Mouse (Mus musculus) heart, adult 2 months (tissue): ENCODE measurements around the gene Afap1l2. TPM values are rescaled to one million over a fixed set of nuclear protein-coding genes. Genes with fewer than 3 reads are reported as not detected.

Experiments
- DNase-seq, 2 experiments: peaks; one replicate each; pipeline ENCODE4 v3.0.0; 2021
- H3K27ac ChIP-seq: fragments of 200-600 bp; 2 replicates; pipeline ENCODE4 v1.8.1; 2022
- H3K27me3 ChIP-seq: fragments of 200-500 bp; 2 replicates; pipeline ENCODE4 v1.6.1; 2012; ENCODE audit warnings: mild to moderate bottlenecking, low read length, inconsistent platforms, mixed read lengths; ENCODE audit not compliant: control insufficient read depth, insufficient read depth
- H3K36me3 ChIP-seq: fragments of 200-500 bp; 2 replicates; pipeline ENCODE4 v1.6.1; 2012; ENCODE audit warnings: low read length, inconsistent platforms; ENCODE audit not compliant: control insufficient read depth, insufficient read depth
- H3K4me1 ChIP-seq: fragments of 200-500 bp; 2 replicates; pipeline ENCODE4 v1.6.1; 2011; ENCODE audit warnings: low read length; ENCODE audit not compliant: control insufficient read depth, insufficient read depth
- H3K4me3 ChIP-seq: fragments of 200-600 bp; 2 replicates; pipeline ENCODE4 v1.8.1; 2022
- H3K79me2 ChIP-seq: fragments of 200-500 bp; replicated peaks from 2 replicates; pipeline ENCODE4 v1.6.1; 2012; ENCODE audit warnings: mild to moderate bottlenecking, inconsistent platforms, low read length, moderate library complexity, mixed read lengths; ENCODE audit not compliant: control insufficient read depth, insufficient read depth
- H3K9ac ChIP-seq: fragments of 200-500 bp; 2 replicates; pipeline ENCODE4 v1.6.1; 2012; ENCODE audit warnings: low read depth, mild to moderate bottlenecking, control low read depth, inconsistent platforms, low read length, mixed read lengths
- CTCF ChIP-seq: fragments of 200-600 bp; IDR thresholded peaks from 2 replicates; pipeline ENCODE4 v1.8.1; 2022; ENCODE audit warnings: antibody characterized with exemption, mild to moderate bottlenecking, moderate library complexity
- EP300 ChIP-seq: fragments of 200-500 bp; IDR thresholded peaks from 2 replicates; pipeline ENCODE4 v1.6.1; 2011; ENCODE audit warnings: low read depth, low read length, control low read depth; ENCODE audit not compliant: insufficient read depth
- POLR2A ChIP-seq: fragments of 200-500 bp; IDR thresholded peaks from 2 replicates; pipeline ENCODE4 v1.6.1; 2011; ENCODE audit warnings: mild to moderate bottlenecking, low read depth, low read length, control low read depth; ENCODE audit not compliant: insufficient read depth
- WGBS: fragments of 180-500 bp; shearing (Covaris S2); methylation state at CpG from one replicate; pipeline ENCODE4 v1.1.7; 2018; 5-methylcytosine and 5-hydroxymethylcytosine counted together
- intact Hi-C: fragments of 180-260 bp; cut with DNase I; formaldehyde crosslinking; loops from one replicate; pipeline ENCODE4 v1.15.1; 2025
- polyA plus RNA-seq: library from polyadenylated mRNA; depleted of rRNA; stranded (reverse); fragments of >200 nt; gene quantifications from 2 replicates; pipeline ENCODE4 v1.2.3, GENCODE M21; 2012
- total RNA-seq, 2 experiments: library from RNA; stranded (reverse); gene quantifications; 2 replicates each; pipeline ENCODE4 v1.2.3; 2021

Afap1l2 gene
- total and polyA plus RNA-seq, 3 experiments: 1.8 to 3.6 (median 3.6) TPM

DNA sequence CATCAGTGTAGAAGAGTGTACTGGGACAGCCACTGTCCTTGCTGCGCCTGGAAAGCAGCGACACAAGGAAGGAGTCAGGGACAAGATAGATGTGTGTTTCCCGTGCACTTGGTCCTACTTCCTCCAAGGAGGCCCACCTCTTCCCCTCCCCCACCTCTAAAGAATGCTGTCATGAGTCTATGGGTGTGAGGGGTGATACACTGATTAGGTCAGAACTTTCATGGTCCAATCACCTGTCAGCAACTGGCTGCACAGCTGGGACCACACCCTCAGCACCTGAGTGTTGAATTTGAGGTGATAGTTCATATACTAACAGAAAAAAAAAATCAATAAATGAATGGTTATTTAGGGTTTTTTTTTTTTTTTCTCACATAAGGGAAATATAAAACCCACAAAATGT lies 4.0 kb upstream of the Afap1l2 start:
- Histone ChIP-seq H3K4me1 (peaks cover 3% of the 10 kb centered on the region; the same call in 1 of the 2 replicates), H3K36me3 (no peaks in the 10 kb centered on the region), H3K27me3 (peaks cover 6% of the 10 kb centered on the region), H3K9ac (no peak overlapping the region), H3K27ac (no peak overlapping the region), H3K79me2 (no peaks in the 10 kb centered on the region), H3K4me3 (no peak overlapping the region)
- 73% methylated on average over 3 of the region's 3 CpGs for WGBS
- no peak for DNase-seq
- TF ChIP-seq POLR2A (no peak), EP300 (no peak), CTCF (no peak)
- intact Hi-C loops: no loop called here

DNA sequence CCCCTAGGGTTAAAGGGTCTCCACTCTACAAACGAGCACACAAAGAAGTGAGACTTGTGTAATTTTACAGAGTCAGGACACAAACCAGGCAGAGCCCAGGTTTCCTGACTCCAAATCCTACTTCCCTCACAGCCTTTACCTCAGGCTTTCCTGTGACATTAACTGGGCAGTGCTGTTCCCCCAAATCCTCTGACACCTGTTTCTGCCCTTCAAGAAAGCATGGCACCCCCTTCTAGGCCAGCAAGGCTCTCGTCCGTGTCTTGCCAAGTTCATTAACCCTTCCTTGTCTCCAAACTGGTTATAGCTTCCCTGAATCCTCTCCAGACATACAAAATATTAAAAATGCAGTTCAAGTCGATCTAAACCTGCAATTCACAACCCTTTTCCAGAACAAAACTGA lies 2.0 kb upstream of the Afap1l2 start:
- H3K4me3 ChIP-seq: no peak overlapping the region
- 60% methylated on average over 4 of the region's 4 CpGs for WGBS
- H3K27me3 ChIP-seq: peaks cover 6% of the 10 kb centered on the region
- TF ChIP-seq EP300 (no peak), CTCF (no peak), POLR2A (no peak)
- no peaks in the 10 kb centered on the region for H3K36me3 ChIP-seq
- no peaks in the 10 kb centered on the region for H3K79me2 ChIP-seq
- intact Hi-C loops: no loop called here
- H3K4me1 ChIP-seq: no peaks in the 10 kb centered on the region; the same call in none of the 2 replicates
- DNase-seq: no peak
- H3K9ac ChIP-seq: no peak overlapping the region
- no peak overlapping the region for H3K27ac ChIP-seq

- DNase-seq: no peak
- H3K4me1 ChIP-seq: no peaks in the 10 kb centered on the region; the same call in 1 of the 2 replicates
- TF ChIP-seq POLR2A (no peak), CTCF (no peak), EP300 (no peak)
- intact Hi-C loops: loop anchor here (5.0 kb wide), 1 partner anchor 67 kb away; no protein-coding TSS in a partner anchor
- H3K36me3 ChIP-seq: no peaks in the 10 kb centered on the region
- no peak overlapping the region for H3K27ac ChIP-seq
- H3K9ac ChIP-seq: no peak overlapping the region
- peaks cover 6% of the 10 kb centered on the region for H3K27me3 ChIP-seq
- H3K4me3 ChIP-seq: no peak overlapping the region
- WGBS: 77% methylated on average over 4 of the region's 4 CpGs
- H3K79me2 ChIP-seq: no peaks in the 10 kb centered on the region
These were observed 1.6 kb upstream of the Afap1l2 start for GRCm38 (mm10) chr19:57009653-57010052.

DNA sequence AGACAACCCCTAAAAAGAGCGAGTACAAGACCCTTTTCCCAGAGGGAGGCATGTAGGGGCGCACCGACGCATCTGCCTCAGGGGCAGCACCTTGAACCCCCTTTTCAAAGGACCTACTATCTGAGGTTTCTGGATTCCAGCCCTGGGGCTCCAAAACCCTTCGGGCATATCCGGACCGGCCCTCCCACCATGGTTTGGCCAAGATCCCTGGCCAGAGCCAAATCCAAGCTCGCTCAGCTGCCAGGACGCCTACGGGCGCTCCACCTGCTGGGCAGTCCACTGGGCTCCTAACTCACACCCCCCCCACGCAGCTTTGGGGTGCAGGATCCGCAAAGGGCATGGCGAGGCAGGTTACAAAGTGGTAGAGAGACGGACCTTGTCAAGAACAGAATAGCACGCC lies 737 bp downstream of the Afap1l2 start:
- Histone ChIP-seq H3K79me2 (no peaks in the 10 kb centered on the region), H3K4me1 (peaks cover 3% of the 10 kb centered on the region; the same call in 1 of the 2 replicates), H3K27me3 (peaks cover 6% of the 10 kb centered on the region), H3K27ac (peak overlapping the region; percentile 12; the same call in 1 of the 2 replicates), H3K9ac (peak overlapping the region; percentile 76), H3K4me3 (peak overlapping the region; percentile 74), H3K36me3 (no peaks in the 10 kb centered on the region)
- intact Hi-C loops: loop anchor here (5.0 kb wide), 1 partner anchor 65 kb away; no protein-coding TSS in a partner anchor
- 65% methylated on average over 16 of the region's 16 CpGs for WGBS
- peak; percentile 56 to 57 for DNase-seq
- TF ChIP-seq CTCF: peak; percentile 40
- TF ChIP-seq EP300: no peak
- no peak for TF ChIP-seq POLR2A

- Histone ChIP-seq H3K4me1 (peaks cover 3% of the 10 kb centered on the region; the same call in 1 of the 2 replicates), H3K9ac (no peak overlapping the region), H3K79me2 (no peaks in the 10 kb centered on the region), H3K36me3 (no peaks in the 10 kb centered on the region), H3K4me3 (no peak overlapping the region; the same call in 1 of the 2 replicates), H3K27me3 (peaks cover 6% of the 10 kb centered on the region), H3K27ac (peak overlapping the region; percentile 26)
- TF ChIP-seq CTCF (no peak), POLR2A (no peak), EP300 (no peak)
- DNase-seq: no peak
- intact Hi-C loops: loop anchor here (5.0 kb wide), 1 partner anchor 65 kb away; no protein-coding TSS in a partner anchor
- WGBS: 63% methylated on average over 13 of the region's 13 CpGs
These were observed 1.2 kb downstream of the Afap1l2 start for GRCm38 (mm10) chr19:57006841-57007240.

GRCm38 (mm10) chr19:57005062-57005461 lies 3.0 kb downstream of the Afap1l2 start:
- intact Hi-C loops: loop anchor here (5.0 kb wide), 1 partner anchor 63 kb away; no protein-coding TSS in a partner anchor
- Histone ChIP-seq H3K4me1 (peaks cover 3% of the 10 kb centered on the region; the same call in 1 of the 2 replicates), H3K79me2 (no peaks in the 10 kb centered on the region), H3K36me3 (no peaks in the 10 kb centered on the region), H3K4me3 (no peak overlapping the region), H3K9ac (no peak overlapping the region), H3K27ac (no peak overlapping the region), H3K27me3 (peaks cover 6% of the 10 kb centered on the region)
- DNase-seq: peak; percentile 76 to 80
- TF ChIP-seq EP300 (0 out of 2 replicates have a peak, but pooled peaks have one; percentile 33), CTCF (no peak), POLR2A (no peak)
- 57% methylated on average over 4 of the region's 4 CpGs for WGBS

DNA sequence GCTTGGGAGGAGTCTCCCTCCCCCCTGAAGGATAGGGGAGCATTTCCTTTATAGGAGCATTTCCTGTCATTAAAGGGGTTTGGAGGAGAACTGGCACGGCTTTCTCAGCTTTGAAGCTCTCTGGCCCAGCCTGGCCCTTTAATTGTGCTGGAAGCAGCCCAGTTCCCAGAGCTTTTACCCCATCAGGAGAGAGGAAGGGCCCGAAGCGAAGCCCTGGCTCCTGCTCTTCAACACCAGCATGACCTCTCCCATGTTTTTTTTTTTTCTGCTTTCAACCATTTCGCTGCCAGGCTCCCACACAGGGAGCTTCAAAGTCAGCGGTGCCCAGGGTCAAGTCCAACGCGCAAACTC lies 4.6 kb downstream of the Afap1l2 start:
- H3K4me3 ChIP-seq: no peak overlapping the region
- H3K9ac ChIP-seq: no peak overlapping the region
- H3K27me3 ChIP-seq: peaks cover 6% of the 10 kb centered on the region
- WGBS: 44% methylated on average over 7 of the region's 7 CpGs
- H3K36me3 ChIP-seq: no peaks in the 10 kb centered on the region
- no peaks in the 10 kb centered on the region for H3K79me2 ChIP-seq
- TF ChIP-seq CTCF (no peak), EP300 (no peak), POLR2A (no peak)
- peak in 1 of 2 experiments; percentile 40 for DNase-seq
- H3K27ac ChIP-seq: peak overlapping the region; percentile 40
- intact Hi-C loops: no loop called here
- H3K4me1 ChIP-seq: peaks cover 3% of the 10 kb centered on the region; the same call in 1 of the 2 replicates
